Mouse (Mus musculus) limb, embryonic 11.5 days (tissue): Measurements from ENCODE around the gene Mllt10. TPM values are rescaled to one million over a fixed set of nuclear protein-coding genes. Genes with fewer than 3 reads are reported as not detected.
A peak's percentile ranks its signal among the peaks of the same experiment; 100 is the strongest.

Source experiments
- ATAC-seq: fragments of 200-750 bp; cut with Nextera tagmentation; 2 replicates; pipeline ENCODE4 v1.8.0; 2017; ENCODE audit warnings: low read depth; ENCODE audit not compliant: insufficient number of reproducible peaks, low FRiP score, low TSS enrichment
- DNase-seq: peaks from one replicate; pipeline ENCODE4 v3.0.0-alpha.2; 2015; ENCODE audit warnings: low spot score
- H3K27ac ChIP-seq: fragments of 300-500 bp; sonication (generic); replicated peaks from 2 replicates; pipeline ENCODE4 v1.5.1; 2014; ENCODE audit warnings: low read depth, mild to moderate bottlenecking, low read length
- H3K27me3 ChIP-seq: fragments of 300-500 bp; sonication (generic); 2 replicates; pipeline ENCODE4 v1.6.1; 2014; ENCODE audit warnings: mild to moderate bottlenecking, low read length, mixed read lengths; ENCODE audit not compliant: control insufficient read depth, insufficient read depth
- H3K36me3 ChIP-seq: fragments of 300-500 bp; sonication (generic); 2 replicates; pipeline ENCODE4 v1.6.1; 2014; ENCODE audit warnings: mild to moderate bottlenecking, low read length, moderate library complexity, mixed read lengths; ENCODE audit not compliant: control insufficient read depth, insufficient read depth
- H3K4me1 ChIP-seq: fragments of 300-500 bp; sonication (generic); 2 replicates; pipeline ENCODE4 v1.6.1; 2014; ENCODE audit warnings: low read length, mixed read lengths; ENCODE audit not compliant: control insufficient read depth, insufficient read depth
- H3K4me2 ChIP-seq: fragments of 300-500 bp; sonication (generic); 2 replicates; pipeline ENCODE4 v1.6.1; 2014; ENCODE audit warnings: low read depth, mild to moderate bottlenecking, moderate library complexity; ENCODE audit not compliant: severe bottlenecking
- H3K4me3 ChIP-seq: fragments of 300-500 bp; sonication (generic); 2 replicates; pipeline ENCODE4 v1.5.1; 2014; ENCODE audit warnings: low read depth, low read length
- H3K9ac ChIP-seq: fragments of 300-500 bp; sonication (generic); 2 replicates; pipeline ENCODE4 v1.6.1; 2014; ENCODE audit warnings: mild to moderate bottlenecking, low read length
- H3K9me3 ChIP-seq: fragments of 300-500 bp; sonication (generic); 2 replicates; pipeline ENCODE4 v1.6.1; 2016; ENCODE audit warnings: low read length; ENCODE audit not compliant: control insufficient read depth
- whole genome bisulfite sequencing: fragments of 180-500 bp; shearing (Covaris S2); extraction: QIAGEN DNeasy Blood & Tissue Kit; methylation state at CpG from one replicate; pipeline ENCODE4 v1.1.7; 2014; 5-methylcytosine and 5-hydroxymethylcytosine counted together
- polyA plus RNA-seq: library from polyadenylated mRNA; unstranded; fragments of >200 nt; fragmentation: Nextera tagmentation; extraction: Ambion mirVana; gene quantifications from 2 replicates; pipeline ENCODE4 v1.2.1, GENCODE M21; 2014

The Mllt10 gene
- polyA plus RNA-seq, 1 experiment from 2014 or later, result 46.3 TPM

DNA sequence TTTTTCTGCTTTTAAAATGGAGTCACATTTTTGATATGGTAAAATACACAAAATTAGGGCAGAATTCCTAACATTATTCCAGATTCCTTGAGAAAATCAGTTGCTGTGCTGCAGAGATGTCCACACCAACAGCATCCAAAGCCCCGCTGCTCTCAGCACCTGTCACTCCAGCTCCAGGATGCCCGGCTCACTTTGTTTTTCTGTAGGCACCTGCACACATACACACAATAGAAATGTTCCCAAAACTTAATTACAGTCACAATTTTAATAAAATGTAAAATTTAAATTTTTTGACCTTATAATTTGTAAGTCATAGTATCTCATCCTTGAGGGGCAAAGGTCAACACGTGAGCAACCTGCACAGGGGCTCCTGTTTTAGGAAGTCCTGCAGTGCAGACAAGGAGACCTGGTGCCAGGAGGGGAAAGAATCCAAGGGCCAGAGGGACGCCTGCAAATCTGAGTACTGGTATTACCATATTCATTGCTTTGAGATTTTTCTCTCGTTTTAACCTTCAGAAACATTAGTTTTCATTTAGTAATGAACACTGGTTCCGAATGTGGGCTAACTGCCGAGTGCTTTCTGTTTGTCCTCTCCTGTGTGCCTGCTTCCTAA lies 154.3 kb downstream of the Mllt10 start:
- no peaks in the 10 kb centered on the region for H3K27me3 ChIP-seq
- H3K36me3 ChIP-seq, result peaks cover 18% of the 10 kb centered on the region
- H3K9ac ChIP-seq, result no peak overlapping the region
- H3K4me3 ChIP-seq, result no peak overlapping the region
- WGBS, result 92% methylated on average over 7 of the region's 7 CpGs
- no peaks in the 10 kb centered on the region for H3K9me3 ChIP-seq
- H3K27ac ChIP-seq, result no peak overlapping the region
- DNase-seq, result no peak
- H3K4me2 ChIP-seq, result no peak overlapping the region
- no peaks in the 10 kb centered on the region for H3K4me1 ChIP-seq
- ATAC-seq, result no peak

DNA sequence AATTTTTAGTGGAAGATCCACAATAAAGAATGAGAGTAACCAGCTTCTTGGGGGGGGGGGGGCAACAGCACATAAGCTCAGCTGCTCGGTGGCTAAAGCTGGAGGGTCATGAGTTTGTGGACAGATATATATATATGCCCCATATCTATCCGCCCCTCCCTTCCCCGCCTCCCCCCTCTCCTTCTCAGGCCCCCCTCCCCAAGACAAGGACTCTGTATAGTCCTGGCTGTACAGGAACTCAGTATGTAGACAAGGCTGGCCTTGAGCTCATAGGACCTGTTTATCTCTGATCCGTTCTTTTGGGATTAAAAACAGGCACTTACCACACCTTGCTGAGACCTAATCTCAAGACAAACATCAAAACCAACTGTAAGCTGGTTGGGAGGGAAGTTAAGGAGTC lies 154.9 kb downstream of the Mllt10 start:
- Histone ChIP-seq H3K27ac (no peak overlapping the region), H3K4me1 (no peaks in the 10 kb centered on the region), H3K27me3 (no peaks in the 10 kb centered on the region), H3K4me2 (no peak overlapping the region), H3K9ac (no peak overlapping the region), H3K36me3 (peaks cover 18% of the 10 kb centered on the region), H3K4me3 (no peak overlapping the region), H3K9me3 (no peaks in the 10 kb centered on the region)
- no peak for ATAC-seq
- DNase-seq, result no peak
- WGBS, result 95% methylated on average over 4 of the region's 4 CpGs

DNA sequence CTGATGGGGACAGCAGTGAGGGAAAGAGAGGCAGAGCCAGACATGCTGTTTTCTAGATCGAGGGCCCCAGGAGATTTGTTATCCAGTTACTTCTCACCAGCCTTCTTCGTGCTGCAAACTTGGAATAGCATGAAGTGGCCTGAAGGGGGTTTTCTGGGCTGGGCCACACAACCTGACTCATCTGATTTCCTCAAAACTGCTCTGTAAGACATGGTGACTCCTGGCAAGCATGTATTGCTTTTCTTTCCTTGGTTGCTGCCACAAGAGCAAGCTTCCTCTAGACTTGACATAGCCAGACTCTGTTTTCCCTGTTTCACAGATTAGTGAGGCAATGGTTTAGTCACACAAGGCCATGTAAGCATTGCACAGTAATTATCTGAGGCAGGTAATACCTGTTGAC lies 159.0 kb downstream of the Mllt10 start:
- no peak for ATAC-seq
- no peaks in the 10 kb centered on the region for H3K4me1 ChIP-seq
- H3K4me3 ChIP-seq, result no peak overlapping the region
- 97% methylated on average over 2 of the region's 2 CpGs for WGBS
- no peak overlapping the region for H3K27ac ChIP-seq
- H3K36me3 ChIP-seq, result peaks cover 18% of the 10 kb centered on the region
- DNase-seq, result no peak
- no peaks in the 10 kb centered on the region for H3K9me3 ChIP-seq
- no peak overlapping the region for H3K4me2 ChIP-seq
- H3K27me3 ChIP-seq, result no peaks in the 10 kb centered on the region
- H3K9ac ChIP-seq, result no peak overlapping the region

DNA sequence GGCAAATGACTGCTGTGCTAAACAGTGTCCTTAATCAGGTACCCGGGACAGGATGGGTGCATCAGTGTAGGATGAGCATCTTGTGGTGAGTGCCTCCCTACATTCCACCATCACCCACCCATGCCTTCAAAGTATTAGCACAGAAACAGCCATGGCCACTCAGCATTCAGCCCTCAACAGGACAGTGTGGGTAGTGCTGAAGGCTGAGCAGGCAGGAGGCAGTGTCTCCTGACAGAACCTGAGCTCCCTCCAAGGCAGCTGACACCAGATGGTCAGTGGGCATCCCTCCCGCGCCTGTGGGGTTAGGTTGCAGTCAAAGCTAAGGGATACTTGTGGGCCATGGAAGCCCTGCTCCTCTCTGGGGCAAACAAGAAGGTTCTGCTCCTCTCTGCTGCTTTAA lies 162.8 kb downstream of the Mllt10 start:
- WGBS, result 61% methylated on average over 3 of the region's 3 CpGs
- Histone ChIP-seq H3K27ac (no peak overlapping the region), H3K36me3 (peaks cover 12% of the 10 kb centered on the region)

DNA sequence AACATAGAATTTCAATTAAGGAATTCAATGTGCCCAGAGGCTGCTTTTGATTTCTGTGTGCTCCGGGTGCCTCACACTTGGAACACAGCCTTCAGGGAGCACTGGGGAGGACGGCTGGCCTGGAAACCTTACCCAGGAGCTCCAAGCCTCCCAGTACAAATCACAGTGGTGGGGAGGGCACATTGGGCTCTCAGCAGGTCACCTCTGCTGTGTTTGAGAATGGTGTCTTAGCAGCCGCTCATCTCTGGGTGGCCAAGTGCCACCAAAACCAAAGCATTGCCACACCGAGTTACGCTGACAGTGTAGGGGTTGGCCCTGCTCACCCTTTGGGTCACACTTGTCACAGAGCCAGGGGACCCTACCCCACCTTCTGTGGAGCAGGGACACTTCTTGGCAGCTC lies 163.5 kb downstream of the Mllt10 start:
- no peaks in the 10 kb centered on the region for H3K9me3 ChIP-seq
- no peak for ATAC-seq

More for the DNA sequence above, 162.8 kb downstream of the Mllt10 start:
- Histone ChIP-seq H3K4me2 (no peak overlapping the region), H3K4me3 (no peak overlapping the region), H3K9me3 (no peaks in the 10 kb centered on the region), H3K4me1 (no peaks in the 10 kb centered on the region), H3K9ac (no peak overlapping the region), H3K27me3 (no peaks in the 10 kb centered on the region)
- DNase-seq, result no peak
- ATAC-seq, result no peak

DNA sequence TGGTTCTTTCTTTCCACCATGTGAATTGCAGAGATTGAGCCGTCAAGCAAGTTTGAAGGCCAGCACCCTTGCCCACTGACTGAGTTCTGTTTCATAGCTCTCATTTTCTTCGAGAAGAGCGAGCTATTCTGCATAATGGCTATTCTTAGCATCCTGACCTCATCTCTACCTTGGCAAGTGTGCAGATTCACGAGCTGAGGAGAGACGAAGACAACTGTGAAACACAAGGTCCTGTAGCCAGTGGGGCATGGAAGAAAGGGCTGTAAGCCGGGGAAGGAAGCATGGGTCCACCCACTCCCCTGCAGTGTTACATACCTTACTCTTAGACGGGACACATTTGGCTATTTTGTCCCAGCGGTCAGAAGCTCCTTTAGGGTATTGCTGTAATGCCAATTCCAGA lies 164.1 kb downstream of the Mllt10 start:
- Histone ChIP-seq H3K27me3 (no peaks in the 10 kb centered on the region), H3K4me2 (no peak overlapping the region), H3K4me3 (no peak overlapping the region), H3K36me3 (peaks cover 10% of the 10 kb centered on the region), H3K4me1 (no peaks in the 10 kb centered on the region), H3K9ac (no peak overlapping the region), H3K27ac (no peak overlapping the region), H3K9me3 (no peaks in the 10 kb centered on the region)
- DNase-seq, result no peak
- ATAC-seq, result no peak
- WGBS, result 86% methylated on average over 8 of the region's 8 CpGs

More for the DNA sequence above, 163.5 kb downstream of the Mllt10 start:
- no peak overlapping the region for H3K4me3 ChIP-seq
- H3K27me3 ChIP-seq, result no peaks in the 10 kb centered on the region
- no peak for DNase-seq
- H3K4me1 ChIP-seq, result no peaks in the 10 kb centered on the region
- no peak overlapping the region for H3K9ac ChIP-seq
- no peak overlapping the region for H3K27ac ChIP-seq
- H3K4me2 ChIP-seq, result no peak overlapping the region
- peaks cover 10% of the 10 kb centered on the region for H3K36me3 ChIP-seq
- WGBS, result 77% methylated on average over 5 of the region's 5 CpGs

DNA sequence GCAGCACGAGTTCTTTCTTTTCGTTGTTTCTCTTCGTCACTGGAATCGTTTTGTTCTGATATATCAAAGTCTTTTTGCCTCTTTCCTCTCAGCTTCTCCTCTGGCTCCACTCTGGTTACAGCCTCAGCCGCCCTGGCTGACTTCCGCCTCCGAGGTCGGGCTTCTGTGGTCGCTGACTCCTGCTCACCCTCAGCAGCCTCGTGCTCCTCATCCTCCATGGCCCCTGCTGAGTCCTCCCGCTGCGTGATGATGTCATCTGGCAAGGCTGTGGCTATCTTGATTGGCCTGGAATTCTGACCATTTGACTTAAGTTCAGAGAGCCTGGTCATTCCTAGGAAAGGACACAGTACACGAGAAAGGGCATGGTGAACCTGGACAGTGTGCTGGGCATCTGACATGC lies 164.5 kb downstream of the Mllt10 start:
- no peak overlapping the region for H3K4me2 ChIP-seq
- WGBS, result 84% methylated on average over 13 of the region's 13 CpGs
- ATAC-seq (no peak), DNase-seq (no peak)
- no peak overlapping the region for H3K4me3 ChIP-seq
- no peaks in the 10 kb centered on the region for H3K9me3 ChIP-seq
- no peaks in the 10 kb centered on the region for H3K27me3 ChIP-seq
- no peak overlapping the region for H3K9ac ChIP-seq
- no peak overlapping the region for H3K27ac ChIP-seq
- H3K4me1 ChIP-seq, result no peaks in the 10 kb centered on the region
- peaks cover 10% of the 10 kb centered on the region for H3K36me3 ChIP-seq

DNA sequence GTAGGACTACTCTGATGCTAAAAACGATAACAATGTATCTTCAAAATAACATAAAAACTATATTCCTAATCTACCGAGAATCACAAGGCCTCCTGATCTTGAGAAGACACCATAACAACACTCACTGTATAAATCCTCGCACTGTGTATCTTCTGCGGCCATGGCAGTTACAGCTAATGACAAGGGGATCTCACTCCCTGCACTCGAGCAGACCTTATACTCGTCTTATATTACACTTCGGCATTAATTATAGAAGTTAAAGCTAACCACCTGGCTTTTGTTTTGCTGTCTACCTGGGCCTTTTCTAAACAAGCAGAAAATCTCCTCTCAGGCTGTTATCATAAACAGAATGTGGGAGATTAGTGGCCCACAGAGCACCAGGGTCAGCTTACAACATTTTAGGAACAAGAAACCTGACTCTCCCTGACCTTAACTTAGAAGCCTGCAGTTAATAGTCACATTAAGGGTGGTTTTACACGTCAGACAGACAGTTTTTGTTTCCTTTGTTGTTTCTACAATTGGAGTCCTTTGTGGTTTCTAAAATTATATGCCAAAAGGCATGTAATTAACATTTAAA lies 173.5 kb downstream of the Mllt10 start:
- Histone ChIP-seq H3K4me2 (no peak overlapping the region), H3K4me1 (peaks cover 15% of the 10 kb centered on the region; the same call in 1 of the 2 replicates), H3K36me3 (no peaks in the 10 kb centered on the region), H3K27me3 (no peaks in the 10 kb centered on the region), H3K9me3 (no peaks in the 10 kb centered on the region), H3K9ac (no peak overlapping the region), H3K27ac (no peak overlapping the region), H3K4me3 (no peak overlapping the region)
- no peak for DNase-seq
- WGBS, result 25% methylated on average over 8 of the region's 8 CpGs
- no peak for ATAC-seq

DNA sequence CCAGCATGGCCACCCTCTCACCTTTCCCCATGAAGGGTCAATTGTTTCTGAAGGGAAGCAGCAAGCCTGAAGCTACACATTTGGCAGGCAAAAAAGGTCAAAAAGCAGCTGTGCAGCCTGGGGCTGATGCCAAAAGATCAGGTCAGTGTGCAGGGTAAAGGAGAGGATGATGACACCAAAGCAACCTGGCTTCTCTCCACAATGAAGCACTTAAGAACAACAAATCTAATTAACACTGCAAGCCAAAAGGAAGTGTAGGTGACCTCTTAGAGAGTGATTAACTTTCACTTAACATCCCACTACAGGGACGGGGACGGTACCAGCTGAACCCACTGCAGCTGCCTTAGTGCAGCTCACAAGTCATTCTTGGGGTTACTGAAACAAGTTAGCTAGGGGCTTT lies 174.2 kb downstream of the Mllt10 start:
- 2% methylated on average over 2 of the region's 2 CpGs for WGBS
- no peaks in the 10 kb centered on the region for H3K36me3 ChIP-seq
- H3K4me3 ChIP-seq, result no peak overlapping the region
- peak; percentile 57 for ATAC-seq
- H3K4me2 ChIP-seq, result no peak overlapping the region
- no peak overlapping the region for H3K27ac ChIP-seq
- peak; percentile 42 for DNase-seq
- no peaks in the 10 kb centered on the region for H3K9me3 ChIP-seq
- H3K4me1 ChIP-seq, result peaks cover 15% of the 10 kb centered on the region; the same call in 1 of the 2 replicates
- no peak overlapping the region for H3K9ac ChIP-seq
- H3K27me3 ChIP-seq, result no peaks in the 10 kb centered on the region
